ENCODE assay signal across 25 mouse cellular contexts in the genomic region with DNA sequence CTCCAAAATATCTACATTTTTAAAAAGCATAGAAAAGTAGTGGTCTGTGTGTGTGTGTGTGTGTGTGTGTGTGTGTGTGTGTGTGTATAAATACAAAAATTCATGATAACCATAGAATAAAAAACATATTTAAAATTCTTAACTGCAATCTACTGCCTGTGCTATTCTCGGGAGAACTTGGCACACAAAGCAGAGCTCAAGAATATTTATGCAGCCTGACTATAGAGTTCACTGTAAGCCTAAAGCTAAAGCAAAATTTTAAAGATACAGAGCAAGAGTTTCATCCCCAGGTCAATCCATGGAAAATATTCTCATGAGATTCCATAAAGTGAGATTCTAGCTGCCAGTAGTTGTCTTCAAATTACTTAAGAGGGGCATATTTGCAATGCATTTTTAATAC.
"Had no signal": no experiment of that assay in that cellular context is flagged by ENCODE, and none has a peak within 500 bp of the region (broad histone marks: within the 10 kb centered on the region; RNA-seq: fewer than 3 reads in every experiment).

No protein-coding gene starts in this region.

- H3K4me1 ChIP-seq: heart, embryonic 10.5 days; heart, embryonic 12.5 days; hindbrain, embryonic 10.5 days; hindbrain, embryonic 12.5 days; intestine, embryonic 15.5 days; limb, embryonic 10.5 days; limb, embryonic 12.5 days had no signal

- H3K4me3 ChIP-seq: gastrocnemius, adult 2 months; heart, embryonic 10.5 days; heart, embryonic 12.5 days; hindbrain, embryonic 10.5 days; hindbrain, embryonic 12.5 days; intestine, embryonic 15.5 days; layer of hippocampus, adult 2 months; left cerebral cortex, adult 2 months; limb, embryonic 10.5 days; limb, embryonic 12.5 days had no signal

- H3K27ac ChIP-seq: gastrocnemius, adult 2 months; heart, embryonic 10.5 days; hindbrain, embryonic 10.5 days; hindbrain, embryonic 12.5 days; hindbrain, embryonic 14.5 days; intestine, embryonic 15.5 days; layer of hippocampus, adult 2 months; left cerebral cortex, adult 2 months; limb, embryonic 10.5 days; limb, embryonic 12.5 days had no signal

- ATAC-seq: hindbrain, embryonic 16.5 days; inflammation-experienced regulatory T-cells, adult 6 months; intestine, embryonic 15.5 days; intestine, postnatal 0 days had no signal

- H3K36me3 ChIP-seq: heart, embryonic 10.5 days; heart, embryonic 12.5 days; hindbrain, embryonic 10.5 days; hindbrain, embryonic 12.5 days; intestine, embryonic 15.5 days; limb, embryonic 10.5 days; limb, embryonic 12.5 days had no signal

- H3K4me2 ChIP-seq: heart, embryonic 12.5 days; hindbrain, embryonic 12.5 days; hindbrain, embryonic 14.5 days; intestine, embryonic 15.5 days; limb, embryonic 12.5 days; liver, embryonic 11.5 days had no signal

- H3K27me3 ChIP-seq: heart, embryonic 12.5 days; hindbrain, embryonic 12.5 days; intestine, embryonic 15.5 days; limb, embryonic 12.5 days had no signal

- H3K9ac ChIP-seq: heart, embryonic 12.5 days; hindbrain, embryonic 12.5 days; hindbrain, embryonic 14.5 days; intestine, embryonic 15.5 days; limb, embryonic 12.5 days had no signal

- DNase-seq: gastrocnemius, adult 2 months; gastrocnemius, postnatal 10 days; gastrocnemius, postnatal 25 days; heart, adult 18-20 months; heart, postnatal 10 days; heart, postnatal 4 days; kidney, adult 18-20 months; kidney, adult 8-10 months; kidney, postnatal 25 days; kidney, postnatal 4 days; liver had no signal

- H3K9me3 ChIP-seq: heart, embryonic 10.5 days; heart, embryonic 12.5 days; hindbrain, embryonic 10.5 days; hindbrain, embryonic 12.5 days; intestine, embryonic 15.5 days; limb, embryonic 10.5 days; limb, embryonic 12.5 days had no signal
